Mouse (Mus musculus): ENCODE results near the gene Shh.

Gene Shh

DNA sequence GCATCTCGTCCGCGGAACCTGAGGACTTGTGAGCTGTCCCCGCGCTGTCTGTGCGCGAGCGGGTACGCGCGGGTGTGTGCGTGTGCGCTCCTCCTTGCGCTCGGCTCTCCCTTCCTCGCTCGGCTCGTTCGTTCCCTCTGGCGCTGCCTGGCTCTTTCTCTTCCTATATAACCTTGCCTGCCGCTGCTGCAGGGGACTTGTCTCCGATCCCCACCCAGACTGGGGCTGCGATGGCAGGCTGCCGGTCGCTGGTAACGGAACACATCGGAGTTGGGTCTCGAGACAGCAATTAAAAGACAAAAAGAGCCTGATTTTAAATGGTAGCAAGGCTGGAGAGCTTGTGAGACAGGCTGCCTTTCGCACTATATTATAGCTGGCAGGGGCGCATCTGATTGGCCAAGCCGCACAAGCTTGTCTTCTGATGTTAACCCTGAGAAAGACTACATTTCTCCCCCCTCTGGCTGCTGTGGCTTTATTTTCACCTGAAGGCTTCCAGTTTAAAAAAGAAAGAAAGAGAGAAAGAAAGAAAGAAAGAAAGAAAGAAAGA, at the start of gene Shh:
Gene Shh (minus strand): TSS at position 497 of the 547 bp plus-strand sequence.
- no peak for DNase-seq

DNA sequence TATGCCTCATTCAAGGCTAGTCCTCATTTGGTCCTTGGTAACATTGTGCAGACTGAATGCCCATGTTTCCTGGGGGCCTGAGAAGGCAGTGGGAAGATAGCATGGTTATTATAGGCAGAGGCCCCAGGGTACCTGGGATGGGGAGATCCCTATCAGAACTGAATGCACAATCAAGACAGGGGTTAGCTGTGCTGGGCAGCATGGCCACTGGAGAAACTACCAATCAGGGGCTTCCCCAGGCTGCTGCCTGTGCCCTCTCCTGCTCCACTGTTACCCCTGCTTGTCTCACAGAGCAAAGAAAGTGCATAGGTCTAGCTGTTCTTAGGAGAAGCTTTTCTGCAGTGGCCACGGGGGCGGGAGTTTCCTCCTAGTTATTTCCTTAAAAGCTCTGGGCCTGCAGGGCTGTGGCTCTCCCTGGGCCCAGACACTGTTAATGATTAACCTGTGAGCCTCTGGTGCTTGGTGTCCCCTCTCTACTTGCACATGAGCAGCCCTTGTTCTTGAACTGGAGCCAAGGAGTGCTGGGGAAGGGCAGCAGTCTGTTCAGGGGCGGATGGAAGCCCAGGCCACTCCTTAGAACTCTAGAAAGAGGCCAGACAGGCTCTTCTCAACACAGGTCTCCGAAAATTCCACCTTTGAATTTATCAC, 33.9 kb upstream of the Shh start:
- DNase-seq: no peak

DNA sequence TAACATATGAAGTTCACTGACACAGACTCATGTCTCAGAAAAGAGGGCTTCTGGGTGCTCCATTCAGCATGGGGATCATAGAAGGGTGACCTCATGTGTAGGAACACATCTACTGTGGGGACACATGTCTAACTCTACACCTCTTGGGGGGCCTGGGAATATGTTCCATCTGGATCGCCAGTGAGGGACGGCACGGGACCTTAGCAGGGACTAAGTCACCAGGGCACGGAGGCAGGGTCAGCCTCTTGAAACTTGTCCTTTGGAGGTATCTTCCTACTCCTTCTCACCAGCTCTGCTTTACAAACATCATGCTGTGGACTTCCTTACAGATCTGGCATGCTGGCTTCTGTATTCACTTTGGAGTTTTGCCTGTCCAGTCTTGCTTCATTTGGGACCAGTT, 31.8 kb upstream of the Shh start:
- no peak for DNase-seq

DNA sequence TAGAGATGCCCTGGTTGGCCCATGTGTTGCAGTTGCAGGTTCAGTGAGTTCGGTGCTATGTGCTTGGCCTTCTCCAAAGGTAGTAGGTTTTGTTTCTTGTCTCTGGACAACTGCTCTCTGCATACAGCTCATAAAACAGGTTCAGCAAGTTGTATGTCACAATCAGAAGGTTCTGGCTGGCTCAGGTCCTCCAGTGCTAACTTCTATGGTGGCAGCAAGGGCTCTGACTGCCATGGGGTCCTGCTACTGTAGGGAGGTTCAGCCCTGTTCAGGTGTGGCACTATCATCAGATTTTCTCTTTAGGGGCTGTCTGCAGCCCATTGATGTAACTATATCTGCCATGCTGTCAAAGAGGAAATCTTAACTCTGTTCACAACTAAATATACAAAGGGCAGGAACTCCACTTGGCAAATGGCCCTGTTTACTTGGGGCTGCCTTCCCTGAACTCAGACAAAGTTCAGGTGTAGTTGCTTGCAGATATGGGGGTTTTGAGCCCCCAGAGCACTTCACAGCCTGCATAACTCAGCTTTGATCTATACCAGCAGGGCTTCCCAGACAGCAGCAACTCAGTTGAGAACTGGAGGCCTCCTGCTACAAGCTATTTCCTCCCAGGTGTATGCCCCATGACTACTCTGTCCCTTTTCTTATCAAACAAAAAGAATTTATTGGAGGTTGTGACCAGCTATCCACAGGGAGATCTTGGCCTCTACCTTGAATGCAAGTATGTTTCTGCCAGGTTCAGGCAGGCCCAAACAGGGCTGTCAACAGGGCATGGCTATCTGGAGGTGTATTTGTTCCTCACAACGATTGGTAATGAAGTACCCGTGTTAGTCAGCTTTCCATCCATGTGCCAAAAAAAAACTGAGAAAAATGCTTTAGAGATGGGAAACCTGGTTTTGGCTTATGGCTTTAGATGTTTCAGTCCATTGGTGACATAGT, 28.9 kb upstream of the Shh start:
- no peak for DNase-seq

- no peak for DNase-seq
These were observed 26.5 kb upstream of the Shh start for GRCm38 (mm10) chr5:28493550-28493949.

DNA sequence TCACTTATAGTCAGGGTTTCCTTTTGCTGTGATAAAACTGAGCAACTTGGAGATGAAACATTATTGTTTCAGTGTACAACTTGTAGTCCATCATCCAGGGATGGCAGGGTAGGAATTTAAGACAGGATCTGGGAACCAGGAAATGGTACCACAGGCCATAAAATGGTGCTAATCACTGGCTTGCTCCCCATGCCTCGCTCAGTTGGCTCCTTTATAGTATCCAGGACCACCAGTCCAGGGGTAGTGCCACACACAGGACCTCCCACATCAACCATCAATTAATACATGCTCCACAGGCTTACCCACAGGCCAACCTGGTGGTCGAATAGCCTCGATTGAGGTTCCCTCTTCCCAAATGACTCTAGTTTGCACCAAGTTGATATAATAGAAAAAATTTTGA, 15.9 kb upstream of the Shh start:
- no peak for DNase-seq

GRCm38 (mm10) chr5:28481730-28482129, 14.7 kb upstream of the Shh start:
- DNase-seq: no peak

DNA sequence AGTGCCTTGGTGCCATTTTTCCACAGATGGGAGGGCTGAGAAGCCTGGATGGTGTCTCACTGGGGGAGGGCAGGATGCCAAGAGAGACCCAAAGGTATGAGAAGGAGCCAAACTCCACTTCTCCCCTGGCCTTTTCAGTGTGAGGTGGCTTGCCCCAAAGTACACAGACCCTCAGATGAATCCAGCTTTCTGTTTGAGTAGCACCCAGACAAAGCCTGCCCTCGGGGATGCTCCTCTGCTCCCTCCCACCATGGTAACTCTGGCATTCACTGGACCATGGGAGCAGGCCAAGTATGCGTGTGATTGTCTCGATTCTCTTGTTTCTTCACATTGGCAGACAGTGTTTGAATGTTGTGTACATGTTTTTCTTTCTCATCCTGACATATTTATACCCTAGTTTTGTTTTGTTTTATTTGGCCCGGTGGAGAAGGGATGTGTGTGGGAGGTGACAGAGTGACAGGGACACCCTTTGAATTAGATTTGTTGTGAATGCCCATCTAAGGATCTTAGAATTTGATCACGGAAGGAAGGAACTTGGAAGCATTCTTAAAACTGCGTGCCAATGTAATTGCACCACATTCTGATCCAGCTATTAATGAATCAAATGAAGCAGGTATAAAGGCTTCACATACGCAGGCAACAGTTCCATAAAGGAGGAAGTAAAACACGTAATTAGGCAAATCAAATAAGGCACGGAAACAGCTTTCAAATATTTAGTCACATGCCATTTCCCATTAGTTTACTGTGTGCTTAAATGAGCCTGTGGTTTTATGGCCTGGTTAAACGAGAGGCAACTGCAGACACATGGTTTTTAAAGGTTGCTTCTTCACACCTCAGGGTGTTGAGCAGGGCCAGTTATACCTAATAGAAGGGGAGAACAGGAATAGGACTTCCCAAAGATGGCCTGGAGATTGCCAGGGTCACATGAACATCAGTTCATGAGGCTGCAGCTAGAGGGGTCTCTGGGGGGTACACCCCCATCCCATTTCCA, 9.6 kb upstream of the Shh start:
- no peak for DNase-seq

GRCm38 (mm10) chr5:28473556-28473955, 6.5 kb upstream of the Shh start:
- no peak for DNase-seq

DNA sequence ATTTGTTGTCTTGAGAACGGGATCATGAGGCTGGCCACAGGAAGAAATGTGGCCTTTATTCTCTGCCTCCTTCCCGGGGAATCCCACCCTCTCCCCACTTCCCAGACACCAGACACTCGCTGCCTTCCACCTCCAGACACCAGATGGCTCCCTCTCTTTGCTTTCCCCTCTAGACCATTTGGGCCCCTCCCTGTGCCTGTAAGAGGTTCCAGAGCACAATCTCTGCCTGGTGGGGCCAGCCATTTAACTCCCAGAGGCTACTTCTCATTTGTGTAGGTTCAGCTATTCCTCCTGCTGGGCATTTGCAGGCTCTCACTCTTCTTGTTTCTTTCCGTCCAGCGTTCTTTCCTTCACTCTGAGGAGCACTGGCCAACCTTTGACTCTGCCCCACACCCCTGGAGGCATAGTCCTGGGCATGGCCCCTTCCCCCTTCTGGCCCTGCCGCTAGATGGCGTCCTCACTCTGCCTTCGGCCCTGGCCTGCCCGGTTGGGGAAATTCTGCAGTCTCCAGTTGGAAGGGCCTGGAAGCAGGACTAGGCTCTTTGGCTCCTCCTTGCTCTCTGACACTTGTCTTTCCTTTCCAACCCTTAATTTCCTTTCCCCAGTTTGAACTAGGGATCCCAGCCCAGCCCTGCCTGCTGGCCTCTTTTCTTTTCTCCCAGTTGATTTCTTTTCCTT, 2.6 kb upstream of the Shh start:
- DNase-seq: no peak

DNA sequence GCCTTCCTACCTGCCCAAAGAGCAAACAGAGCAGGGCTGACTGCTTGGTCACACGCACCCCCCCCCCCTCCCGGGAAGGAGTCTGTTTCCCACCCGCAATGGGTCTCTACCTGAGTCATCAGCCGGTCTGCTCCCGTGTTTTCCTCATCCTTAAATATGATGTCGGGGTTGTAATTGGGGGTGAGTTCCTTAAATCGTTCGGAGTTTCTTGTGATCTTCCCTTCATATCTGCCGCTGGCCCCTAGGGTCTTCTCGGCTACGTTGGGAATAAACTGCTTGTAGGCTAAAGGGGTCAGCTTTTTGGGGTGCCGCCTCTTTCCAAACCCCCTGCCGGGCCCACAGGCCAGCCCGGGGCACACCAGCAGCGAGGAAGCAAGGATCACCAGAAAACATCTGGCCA, 705 bp downstream of the Shh start:
- DNase-seq: no peak

- no peak for DNase-seq
These were observed 1.5 kb downstream of the Shh start for GRCm38 (mm10) chr5:28465526-28465925.

DNA sequence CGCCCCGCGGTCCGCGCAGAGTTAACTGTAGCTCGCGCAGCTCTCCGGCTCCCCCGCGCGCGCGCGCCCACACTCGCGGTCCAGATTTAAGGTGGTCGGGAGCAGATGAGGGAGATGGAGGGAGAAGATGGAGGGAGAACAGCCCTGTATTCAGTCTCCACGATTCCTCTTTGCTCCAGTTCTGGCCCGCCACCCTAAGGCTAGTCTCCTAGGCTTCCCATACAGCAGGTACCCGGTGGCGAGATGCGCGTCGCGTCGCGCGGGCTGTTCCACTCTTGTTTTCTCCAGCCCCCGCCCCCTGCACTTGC, 2.0 kb downstream of the Shh start:
- DNase-seq: no peak

- DNase-seq: no peak
These were observed 2.5 kb downstream of the Shh start for GRCm38 (mm10) chr5:28464361-28465098.

DNA sequence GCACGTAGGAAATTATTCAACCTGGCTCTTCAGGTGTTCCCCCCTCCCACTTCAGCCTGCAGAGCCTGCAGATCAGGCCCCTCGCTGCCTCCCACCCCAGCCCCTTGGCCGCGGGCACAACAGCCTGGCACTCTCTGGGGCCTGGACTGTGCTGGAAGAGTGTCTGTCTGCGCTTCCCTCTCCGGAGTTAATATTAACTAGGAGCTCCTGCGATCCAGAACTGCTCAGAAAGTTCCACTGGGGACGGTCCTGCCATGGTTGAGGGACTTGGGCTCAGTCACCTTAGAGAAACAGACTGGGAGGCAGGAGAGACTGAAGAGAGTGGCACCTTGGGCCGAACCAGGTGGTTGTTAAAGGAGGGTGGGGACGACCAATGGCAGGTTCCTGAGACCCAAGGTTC, 3.4 kb downstream of the Shh start:
- no peak for DNase-seq

GRCm38 (mm10) chr5:28462741-28463590, 4.1 kb downstream of the Shh start:
- no peak for DNase-seq

- DNase-seq: no peak
These were observed 5.7 kb downstream of the Shh start for GRCm38 (mm10) chr5:28461376-28461775.

GRCm38 (mm10) chr5:28460556-28461350, 6.3 kb downstream of the Shh start:
- no peak for DNase-seq

GRCm38 (mm10) chr5:28459456-28460225, 7.4 kb downstream of the Shh start:
- DNase-seq: no peak

All from B cell, adult 2 months (primary cell).